Mouse (Mus musculus): Measurements from ENCODE around the gene Hist1h2ad.
"Not testable (repeated sequence)": the region's sequence is repeated elsewhere in the genome, so short reads cannot be mapped to it uniquely, and the experiment has no call there.

Gene Hist1h2ad

GRCm38 (mm10) chr13:23573898-23574524, at the start of gene Hist1h2ad, which contains the start of gene Hist1h2bf:
Hist1h2ad (plus strand) TSS chr13:23574381.
Hist1h2bf (minus strand) TSS chr13:23574196.
- DNase-seq (ENCODE audit: low spot score in 2 of 2), result peak; percentile 95 to 97

GRCm38 (mm10) chr13:23524654-23525053, 49.5 kb upstream of the Hist1h2ad start:
- DNase-seq (ENCODE audit: low spot score in 2 of 2), result peak in 1 of 2 experiments; percentile 26

- DNase-seq (ENCODE audit: low spot score in 2 of 2), result no peak
These were observed 48.3 kb upstream of the Hist1h2ad start for GRCm38 (mm10) chr13:23525901-23526300.

- DNase-seq (ENCODE audit: low spot score in 2 of 2), result peak; percentile 84 to 88
These were observed 47.9 kb upstream of the Hist1h2ad start for GRCm38 (mm10) chr13:23526312-23526711.

- no peak for DNase-seq (ENCODE audit: low spot score in 2 of 2)
These were observed 45.2 kb upstream of the Hist1h2ad start for GRCm38 (mm10) chr13:23529005-23529404.

- DNase-seq (ENCODE audit: low spot score in 2 of 2), result no peak
These were observed 44.6 kb upstream of the Hist1h2ad start for GRCm38 (mm10) chr13:23529480-23530165.

GRCm38 (mm10) chr13:23530181-23530900, 43.8 kb upstream of the Hist1h2ad start:
- peak; percentile 36 to 49 for DNase-seq (ENCODE audit: low spot score in 2 of 2)

GRCm38 (mm10) chr13:23530901-23531875, 43.0 kb upstream of the Hist1h2ad start, which contains the start of gene Hist1h4h:
Hist1h4h (plus strand) TSS chr13:23531050.
- peak; percentile 95 to 97 for DNase-seq (ENCODE audit: low spot score in 2 of 2)

- no peak for DNase-seq (ENCODE audit: low spot score in 2 of 2)
These were observed 41.7 kb upstream of the Hist1h2ad start for GRCm38 (mm10) chr13:23532262-23533075.

GRCm38 (mm10) chr13:23533560-23534367, 40.4 kb upstream of the Hist1h2ad start, which contains the start of gene Hist1h2af:
Hist1h2af (plus strand) TSS chr13:23533906.
- DNase-seq (ENCODE audit: low spot score in 2 of 2), result peak; percentile 72 to 81

GRCm38 (mm10) chr13:23534368-23535131, 39.6 kb upstream of the Hist1h2ad start:
- DNase-seq (ENCODE audit: low spot score in 2 of 2), result no peak

GRCm38 (mm10) chr13:23535137-23536075, 38.8 kb upstream of the Hist1h2ad start, which contains the start of gene Hist1h3g:
Hist1h3g (plus strand) TSS chr13:23535422.
- peak; percentile 86 to 94 for DNase-seq (ENCODE audit: low spot score in 2 of 2)

- no peak for DNase-seq (ENCODE audit: low spot score in 2 of 2)
These were observed 37.9 kb upstream of the Hist1h2ad start for GRCm38 (mm10) chr13:23536076-23536822.

GRCm38 (mm10) chr13:23537006-23537710, 37.0 kb upstream of the Hist1h2ad start:
- no peak for DNase-seq (ENCODE audit: low spot score in 2 of 2)

- DNase-seq (ENCODE audit: low spot score in 2 of 2), result no peak
These were observed 35.9 kb upstream of the Hist1h2ad start for GRCm38 (mm10) chr13:23538249-23538648.

- not testable (repeated sequence) for DNase-seq (ENCODE audit: low spot score in 2 of 2)
These were observed 34.4 kb upstream of the Hist1h2ad start for GRCm38 (mm10) chr13:23539821-23540220.
